Mouse (Mus musculus): ENCODE data around the gene Chn2.

DNA sequence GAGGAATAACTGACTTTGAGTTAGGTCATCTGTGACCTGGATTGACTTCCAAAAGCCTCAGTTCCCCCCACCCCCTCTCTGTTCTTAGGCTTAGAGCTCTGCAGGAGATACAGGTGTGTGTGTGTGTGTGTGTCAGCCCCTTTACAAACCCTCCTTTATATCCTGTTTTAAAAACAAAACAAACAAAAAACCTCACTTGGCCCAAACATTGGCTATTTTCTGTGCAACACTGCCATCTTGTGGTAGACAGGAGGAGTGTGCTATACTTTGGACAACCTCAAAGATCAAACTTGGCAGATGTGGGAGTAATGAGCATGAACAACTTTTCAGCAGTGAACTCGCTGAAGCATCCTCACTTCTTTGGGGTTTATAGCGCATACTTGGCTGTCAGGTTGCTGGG is 189.5 kb downstream of the Chn2 start:
- peak; percentile 79; the same call in 1 of the 2 replicates for TF ChIP-seq CTCF (IDR thresholded peaks at IDR 0.05; ENCODE audit: borderline replicate concordance, extremely low read depth, insufficient read depth, insufficient read length)
- TF ChIP-seq POLR2A (IDR thresholded peaks at IDR 0.05; ENCODE audit: borderline replicate concordance, extremely low read depth, insufficient read depth, insufficient read length, poor library complexity, severe bottlenecking), result no peak
